Mouse (Mus musculus): Measurements from ENCODE around the gene Bmf. TPM values are rescaled to one million over a fixed set of nuclear protein-coding genes. Genes with fewer than 3 reads are reported as not detected.

The Bmf gene
- total RNA-seq, 1 experiment from 2014 or later: 42.1 TPM

- ATAC-seq (replicated peaks; ENCODE audit: insufficient number of reproducible peaks, low FRiP score, low TSS enrichment, poor library complexity, severe bottlenecking): peak; percentile 62
Observed at GRCm38 (mm10) chr2:118490241-118491091, 59.0 kb downstream of the Bmf start.

GRCm38 (mm10) chr2:118487806-118488205 lies 61.7 kb downstream of the Bmf start:
- no peak for ATAC-seq (replicated peaks; ENCODE audit: insufficient number of reproducible peaks, low FRiP score, low TSS enrichment, poor library complexity, severe bottlenecking)

- ATAC-seq (replicated peaks; ENCODE audit: insufficient number of reproducible peaks, low FRiP score, low TSS enrichment, poor library complexity, severe bottlenecking): peak; percentile 60
Observed at GRCm38 (mm10) chr2:118486933-118487332, 62.6 kb downstream of the Bmf start.

GRCm38 (mm10) chr2:118485415-118485814 lies 64.1 kb downstream of the Bmf start:
- no peak for ATAC-seq (replicated peaks; ENCODE audit: insufficient number of reproducible peaks, low FRiP score, low TSS enrichment, poor library complexity, severe bottlenecking)

GRCm38 (mm10) chr2:118484386-118484898 lies 65.0 kb downstream of the Bmf start:
- ATAC-seq (replicated peaks; ENCODE audit: insufficient number of reproducible peaks, low FRiP score, low TSS enrichment, poor library complexity, severe bottlenecking): no peak

DNA sequence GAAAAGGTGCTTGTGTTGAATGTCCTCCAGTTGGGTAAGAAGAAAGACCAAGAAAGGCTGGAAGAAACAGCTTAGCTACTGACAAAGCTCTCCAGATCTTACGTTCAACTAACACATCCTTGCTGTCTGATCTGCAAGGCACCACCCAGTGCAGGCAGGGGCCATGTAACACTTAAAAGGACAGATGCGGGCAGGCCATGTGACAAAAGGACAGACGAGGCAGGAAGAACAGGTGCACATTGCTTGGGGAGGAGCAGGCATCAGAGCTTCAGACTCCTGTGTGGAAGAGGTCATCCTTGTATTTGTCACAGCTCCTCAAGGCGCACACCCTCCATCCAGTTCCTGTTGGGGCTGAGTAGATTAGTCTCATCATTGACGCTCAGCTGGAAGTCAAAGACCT lies 66.5 kb downstream of the Bmf start:
- ATAC-seq (replicated peaks; ENCODE audit: insufficient number of reproducible peaks, low FRiP score, low TSS enrichment, poor library complexity, severe bottlenecking): no peak

DNA sequence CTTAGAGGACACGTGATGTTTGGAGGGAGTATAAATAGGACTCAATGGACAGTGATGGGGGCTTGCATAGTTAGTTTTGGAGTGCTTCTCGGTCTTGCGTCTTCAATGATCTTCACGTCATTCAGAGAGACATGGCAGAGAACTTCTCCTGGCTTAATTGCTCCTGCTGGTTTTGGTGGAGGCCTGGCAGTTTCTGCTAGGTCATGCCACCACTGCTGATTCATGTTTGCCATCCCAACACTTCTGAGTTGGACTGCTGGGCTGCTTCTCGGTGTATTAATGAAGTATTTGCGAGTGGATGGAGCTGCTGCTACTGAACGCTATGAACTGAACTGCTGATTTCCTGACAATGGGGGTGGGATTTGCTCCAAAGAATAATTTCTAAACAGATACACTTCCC lies 68.6 kb downstream of the Bmf start:
- no peak for ATAC-seq (replicated peaks; ENCODE audit: insufficient number of reproducible peaks, low FRiP score, low TSS enrichment, poor library complexity, severe bottlenecking)

- ATAC-seq (replicated peaks; ENCODE audit: insufficient number of reproducible peaks, low FRiP score, low TSS enrichment, poor library complexity, severe bottlenecking): peak; percentile 93
Observed at GRCm38 (mm10) chr2:118479550-118479909, 70.0 kb downstream of the Bmf start, which contains the start of gene Srp14. Gene Srp14, minus strand, starts transcription at chr2:118479711.

- ATAC-seq (replicated peaks; ENCODE audit: insufficient number of reproducible peaks, low FRiP score, low TSS enrichment, poor library complexity, severe bottlenecking): 0 out of 2 replicates have a peak, but pooled peaks have one; percentile 12
Observed at GRCm38 (mm10) chr2:118478833-118479549, 70.5 kb downstream of the Bmf start.

Other genes with a start within 250 kb of the Bmf start
- not detected in 3 replicates for gene Gpr176, start 176.3 kb downstream of the Bmf start, total RNA-seq (2017)
- gene Eif2ak4, start 161.1 kb downstream of the Bmf start, total RNA-seq (2017): 11.1 to 23.8 TPM (median 23.0 TPM) in 3 replicates
- gene Srp14, start 70.0 kb downstream of the Bmf start, total RNA-seq (2017): 189 to 249 TPM (median 241 TPM) in 3 replicates
- gene Bub1b, start 48.5 kb upstream of the Bmf start, total RNA-seq (2017): 9.5 to 15.1 TPM (median 11.3 TPM) in 3 replicates
- 0.21 TPM in 1 of 3 replicates, not detected in the others for gene Pak6, start 113.6 kb upstream of the Bmf start, total RNA-seq (2017)
- gene Ankrd63, start 154.3 kb upstream of the Bmf start, total RNA-seq (2017): 0.58 TPM in 1 of 3 replicates, not detected in the others
- 32.8 to 44.3 TPM (median 36.3 TPM) in 3 replicates for gene Plcb2, start 178.8 kb upstream of the Bmf start, total RNA-seq (2017)
- gene Inafm2, start 196.1 kb upstream of the Bmf start, total RNA-seq (2017): 14.5 to 23.9 TPM (median 19.3 TPM) in 3 replicates
- 0.10 to 0.19 TPM in 2 of 3 replicates, not detected in the other for gene Ccdc9b, start 213.0 kb upstream of the Bmf start, total RNA-seq (2017)
- gene Phgr1, start 223.1 kb upstream of the Bmf start, total RNA-seq (2017): not detected in 3 replicates
- not detected in 3 replicates for gene Disp2, start 230.0 kb upstream of the Bmf start, total RNA-seq (2017)